Mouse (Mus musculus) central nervous system, embryonic 14 days (tissue): ENCODE data around the gene Gm5741. TPM values are rescaled to one million over a fixed set of nuclear protein-coding genes. Genes with fewer than 3 reads are reported as not detected.

ENCODE experiments used
- polyA plus RNA-seq: library from polyadenylated mRNA; depleted of rRNA; stranded (reverse); fragments of >200 nt; gene quantifications from 2 replicates; pipeline ENCODE4 v1.2.3, GENCODE M21; 2012; rRNA removed

Gene Gm5741
- 0.70 and 0.73 TPM in 2 replicates for polyA plus RNA-seq

GRCm38 (mm10) chr8:85067982-85068381 is at the start of gene Gm5741:
Gene Gm5741, minus strand, starts transcription at chr8:85067982.

DNA sequence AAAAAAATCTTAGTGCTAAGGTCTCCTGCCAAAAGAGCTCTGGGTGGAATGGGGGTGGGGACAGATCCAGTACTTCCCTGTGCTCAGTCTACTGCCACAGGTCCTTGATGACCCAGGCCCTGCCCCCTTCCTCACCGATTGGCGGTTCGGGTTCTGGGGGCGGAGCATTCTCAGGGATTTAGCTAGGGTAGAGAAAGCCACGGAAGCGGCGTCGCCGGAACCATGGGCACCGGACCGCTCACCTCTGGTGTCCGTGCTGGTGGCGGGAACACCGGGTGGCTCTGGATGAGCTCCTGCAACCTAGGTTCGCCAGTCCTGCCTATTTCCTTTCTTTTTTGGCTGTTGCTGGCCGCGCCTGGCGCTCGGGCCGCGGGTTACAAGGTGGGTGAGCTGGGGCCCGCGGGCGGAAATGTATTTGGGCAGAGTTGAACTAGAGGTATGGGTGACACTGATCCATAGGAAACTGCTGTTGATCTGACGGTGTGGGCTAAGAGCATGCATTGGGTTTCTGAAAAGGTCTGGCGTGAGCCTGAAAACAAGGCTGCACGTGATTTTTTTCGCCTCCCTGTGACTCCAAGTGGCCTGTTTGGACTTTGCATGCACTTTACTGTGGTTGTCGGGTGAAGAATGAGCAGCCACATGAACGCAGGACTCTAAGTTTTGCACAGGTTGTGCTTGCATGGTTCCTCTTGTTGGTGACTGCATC is 15.5 kb upstream of the Gm5741 start, which contains the start of gene Man2b1:
Gene Man2b1 (plus strand): TSS at position 163 of the 706 bp plus-strand sequence.

DNA sequence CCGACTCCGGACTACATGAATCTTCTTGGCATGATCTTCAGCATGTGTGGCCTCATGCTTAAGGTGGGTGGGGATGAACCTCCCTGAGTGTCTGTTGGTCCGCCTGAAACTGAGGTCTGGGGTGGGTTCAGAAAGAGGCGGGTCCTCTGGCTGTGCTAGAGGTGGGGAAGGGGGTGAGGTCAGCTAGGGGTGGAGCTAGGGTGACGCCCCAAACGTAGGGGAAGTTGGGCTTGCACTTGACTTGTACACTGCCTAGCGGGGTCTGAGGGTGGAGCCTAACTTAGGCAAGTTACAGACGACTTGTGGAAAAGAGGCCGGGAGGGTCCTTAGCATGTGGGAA is 13.4 kb upstream of the Gm5741 start, which contains the start of gene Wdr83:
Gene Wdr83 (minus strand): TSS at position 91 of the 340 bp plus-strand sequence.

DNA sequence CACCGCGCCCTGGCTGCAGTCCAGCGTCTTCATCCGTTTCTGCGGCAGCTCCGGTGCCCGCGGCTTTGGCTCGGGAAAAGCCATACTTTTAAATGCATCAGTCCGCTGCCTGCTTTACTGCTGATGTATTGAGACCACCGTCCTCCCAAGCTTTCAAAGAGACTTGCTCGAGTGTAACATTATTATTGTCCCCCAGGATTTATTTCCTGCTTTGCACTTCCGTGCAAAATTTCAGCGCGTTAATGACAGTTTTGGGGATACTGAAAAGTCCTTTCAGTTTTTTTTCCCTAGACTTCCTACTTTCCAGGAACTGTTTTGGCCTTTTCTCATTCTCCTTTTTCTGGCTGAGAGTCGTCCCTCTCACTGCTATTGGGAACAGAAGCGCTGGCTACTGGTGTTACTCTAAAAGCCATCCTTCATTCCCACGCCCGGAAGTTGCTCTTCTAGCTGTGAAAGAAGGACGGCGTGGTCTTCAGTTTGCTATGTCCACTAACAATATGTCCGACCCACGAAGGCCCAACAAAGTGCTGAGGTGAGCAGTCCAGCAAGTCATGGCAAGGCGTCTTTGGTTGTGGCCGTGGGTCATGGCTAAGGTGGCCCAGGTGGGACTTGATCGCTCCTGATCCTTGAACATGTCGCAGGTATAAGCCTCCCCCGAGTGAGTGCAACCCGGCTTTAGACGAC is 12.9 kb upstream of the Gm5741 start, which contains the start of gene Wdr83os:
Gene Wdr83os (plus strand): TSS at position 209 of the 684 bp plus-strand sequence.

GRCm38 (mm10) chr8:85071514-85072281 is 3.9 kb upstream of the Gm5741 start, which contains the start of gene Dhps:
Gene Dhps, plus strand, starts transcription at chr8:85071757.

GRCm38 (mm10) chr8:85059879-85060616 is 7.7 kb downstream of the Gm5741 start, which contains the start of gene Fbxw9:
Gene Fbxw9, plus strand, starts transcription at chr8:85060055.

DNA sequence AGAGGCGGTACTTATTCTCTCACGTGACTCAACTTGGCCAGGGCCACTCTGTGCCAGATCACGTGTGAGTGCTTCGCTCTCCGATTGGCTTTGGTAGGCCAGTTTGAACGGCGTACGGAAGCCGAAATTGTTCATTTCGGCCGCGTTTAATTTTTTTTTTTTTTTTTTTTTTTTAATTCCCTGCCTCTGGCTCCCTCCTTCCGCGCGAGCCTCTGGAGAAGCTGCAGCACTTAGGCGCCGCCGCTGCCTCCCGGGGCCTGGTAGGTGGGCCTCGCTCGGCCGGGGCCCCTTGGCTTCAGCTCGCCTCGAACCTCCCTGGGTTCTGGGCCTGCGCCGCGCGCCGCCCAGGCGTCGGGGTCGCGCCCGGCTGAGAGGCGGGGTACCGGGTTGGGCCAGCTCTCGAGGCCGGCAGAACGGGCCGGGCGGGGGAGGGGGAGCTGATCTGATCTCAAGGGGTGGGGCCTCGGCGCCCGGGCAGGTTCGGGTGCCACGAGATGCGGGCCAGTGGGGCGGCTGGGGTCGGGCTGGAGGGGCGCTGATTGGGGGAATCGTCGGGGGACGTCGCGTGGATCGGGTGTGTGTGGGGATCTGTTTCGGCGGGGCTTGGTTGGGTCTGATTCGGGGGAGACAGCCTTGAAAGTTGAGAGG is 30.9 kb downstream of the Gm5741 start, which contains the start of gene Tnpo2:
Gene Tnpo2 (plus strand): TSS at position 198 of the 648 bp plus-strand sequence.

GRCm38 (mm10) chr8:85026670-85027515 is 40.9 kb downstream of the Gm5741 start, which contains the start of gene Trir:
Gene Trir, plus strand, starts transcription at chr8:85026823.

GRCm38 (mm10) chr8:85025098-85025932 is 42.5 kb downstream of the Gm5741 start, which contains the start of gene Asna1:
Gene Asna1, minus strand, starts transcription at chr8:85025281.

Other genes with a start within 250 kb of the Gm5741 start
- 8.7 and 9.3 TPM in 2 replicates for gene Dand5, start 245.2 kb downstream of the Gm5741 start, polyA plus RNA-seq
- gene Gadd45gip1, start 236.5 kb downstream of the Gm5741 start, polyA plus RNA-seq = 37.6 and 41.9 TPM in 2 replicates
- 66.8 and 71.5 TPM in 2 replicates for gene Rad23a, start 227.3 kb downstream of the Gm5741 start, polyA plus RNA-seq
- 455 and 581 TPM in 2 replicates for gene Calr, start 221.0 kb downstream of the Gm5741 start, polyA plus RNA-seq
- gene Farsa, start 211.0 kb downstream of the Gm5741 start, polyA plus RNA-seq = 123 and 124 TPM in 2 replicates
- gene Syce2, start 195.9 kb downstream of the Gm5741 start, polyA plus RNA-seq = 26.9 and 31.5 TPM in 2 replicates
- 57.8 and 58.3 TPM in 2 replicates for gene Gcdh, start 174.1 kb downstream of the Gm5741 start, polyA plus RNA-seq
- 0.66 and 0.96 TPM in 2 replicates for gene Klf1, start 166.1 kb downstream of the Gm5741 start, polyA plus RNA-seq
- gene Dnase2a, start 159.4 kb downstream of the Gm5741 start, polyA plus RNA-seq = 6.6 and 7.6 TPM in 2 replicates
- gene Mast1, start 130.6 kb downstream of the Gm5741 start, polyA plus RNA-seq = 104 and 112 TPM in 2 replicates
- 6.7 TPM in 2 replicates for gene Rtbdn, start 121.0 kb downstream of the Gm5741 start, polyA plus RNA-seq
- 0.32 TPM in 1 of 2 replicates, not detected in the other for gene Gm49661, start 98.5 kb downstream of the Gm5741 start, polyA plus RNA-seq
- 811 and 935 TPM in 2 replicates for gene Prdx2, start 98.4 kb downstream of the Gm5741 start, polyA plus RNA-seq
- 58.0 and 61.0 TPM in 2 replicates for gene Rnaseh2a, start 98.2 kb downstream of the Gm5741 start, polyA plus RNA-seq
- gene Junb, start 89.3 kb downstream of the Gm5741 start, polyA plus RNA-seq = 7.7 and 9.6 TPM in 2 replicates
- 27.3 and 30.0 TPM in 2 replicates for gene Hook2, start 77.4 kb downstream of the Gm5741 start, polyA plus RNA-seq
- 0.06 TPM in 2 replicates for gene Best2, start 53.5 kb downstream of the Gm5741 start, polyA plus RNA-seq
- gene Asna1, start 42.7 kb downstream of the Gm5741 start, polyA plus RNA-seq = 218 and 232 TPM in 2 replicates
- gene Trir, start 41.2 kb downstream of the Gm5741 start, polyA plus RNA-seq = 208 and 219 TPM in 2 replicates
- 104 and 108 TPM in 2 replicates for gene Tnpo2, start 31.1 kb downstream of the Gm5741 start, polyA plus RNA-seq
- 84.0 and 96.1 TPM in 2 replicates for gene Fbxw9, start 7.9 kb downstream of the Gm5741 start, polyA plus RNA-seq
- 71.7 and 73.4 TPM in 2 replicates for gene Dhps, start 3.8 kb upstream of the Gm5741 start, polyA plus RNA-seq
- gene Wdr83os, start 12.8 kb upstream of the Gm5741 start, polyA plus RNA-seq = 105 and 110 TPM in 2 replicates
- 84.9 and 89.1 TPM in 2 replicates for gene Wdr83, start 13.3 kb upstream of the Gm5741 start, polyA plus RNA-seq
- gene Man2b1, start 15.3 kb upstream of the Gm5741 start, polyA plus RNA-seq = 20.3 and 26.4 TPM in 2 replicates
- 2.5 and 3.0 TPM in 2 replicates for gene Zfp791, start 55.1 kb upstream of the Gm5741 start, polyA plus RNA-seq
- gene Cks1brt, start 83.9 kb upstream of the Gm5741 start, polyA plus RNA-seq = not detected in 2 replicates
- gene Olfr371, start 158.0 kb upstream of the Gm5741 start, polyA plus RNA-seq = not detected in 2 replicates
- 86.5 and 95.4 TPM in 2 replicates for gene Orc6, start 231.7 kb upstream of the Gm5741 start, polyA plus RNA-seq
- 72.3 and 82.1 TPM in 2 replicates for gene Vps35, start 231.8 kb upstream of the Gm5741 start, polyA plus RNA-seq